Mouse (Mus musculus): ENCODE measurements around the gene Sox2.

The Sox2 gene

DNA sequence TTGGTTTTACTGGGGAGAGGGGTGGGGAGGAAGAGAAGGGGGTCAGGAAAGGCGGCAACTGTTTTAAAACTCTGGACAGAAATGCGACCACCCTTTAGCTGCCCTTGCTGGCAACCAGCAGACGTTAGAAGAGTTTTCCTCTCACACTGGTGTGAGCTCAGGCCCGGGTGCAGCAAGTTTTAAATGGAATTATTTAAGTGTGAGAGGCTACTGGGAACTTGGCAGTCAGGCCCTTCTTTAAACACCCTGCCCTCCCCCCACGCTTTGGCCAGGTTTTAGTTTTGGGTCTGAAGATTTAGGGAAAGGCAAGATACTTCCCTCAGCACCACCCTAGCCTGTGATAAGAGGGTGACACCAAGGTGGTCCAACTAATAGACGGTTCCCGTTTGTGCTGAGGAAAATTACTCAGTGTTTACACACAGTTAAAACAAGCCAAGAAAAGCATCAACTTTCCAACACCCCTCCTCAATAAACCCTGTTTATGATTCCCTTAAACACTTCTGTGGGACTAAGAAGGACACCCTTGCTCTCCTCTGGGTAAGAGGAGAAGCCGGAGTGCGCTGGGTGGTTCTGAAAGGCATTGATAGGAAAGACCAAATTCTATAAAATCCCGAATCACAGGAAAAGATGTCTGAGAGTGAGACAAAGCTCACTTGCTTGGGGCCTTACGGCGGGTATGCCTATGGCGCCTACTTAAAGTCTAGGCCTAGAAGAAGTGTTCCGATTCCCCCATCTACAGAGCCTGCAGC, 10.5 kb downstream of the Sox2 start:
- DNase-seq (ENCODE audit: low read depth, low spot score) = no peak

DNA sequence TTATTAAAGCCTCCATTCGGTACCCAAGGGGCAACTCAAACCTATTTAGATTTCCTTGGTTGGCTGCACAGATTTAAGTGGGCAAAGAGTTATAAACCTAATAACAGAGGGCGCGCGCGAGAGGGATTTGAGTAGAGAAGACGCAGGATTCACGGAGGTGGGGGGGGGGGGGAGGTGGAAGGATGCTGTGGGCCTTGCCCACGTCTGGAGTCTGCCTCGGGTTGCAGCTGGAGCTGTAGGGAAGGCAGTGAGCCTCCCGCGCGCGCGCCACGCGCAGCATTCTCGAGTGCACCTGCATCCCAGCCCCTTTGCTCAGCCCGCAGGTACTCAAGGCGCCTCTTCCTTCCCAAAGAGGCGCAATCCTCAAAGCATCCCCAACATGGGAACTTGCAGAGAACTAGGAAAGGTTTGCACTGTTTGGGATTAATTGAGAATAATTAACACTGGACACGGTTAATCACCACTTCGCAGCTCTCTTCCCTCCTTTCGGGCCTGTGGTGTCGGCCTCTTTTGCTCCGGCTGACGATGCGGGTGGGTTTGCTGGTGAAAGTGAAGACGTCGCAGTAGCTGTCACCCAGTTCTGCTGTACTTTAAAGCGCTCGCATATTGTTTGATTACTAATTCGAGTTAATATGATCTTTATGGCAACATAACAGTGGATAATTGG, 11.3 kb downstream of the Sox2 start:
- DNase-seq (ENCODE audit: low read depth, low spot score) = no peak

GRCm38 (mm10) chr3:34662008-34662711, 12.0 kb downstream of the Sox2 start:
- DNase-seq (ENCODE audit: low read depth, low spot score) = no peak

- no peak for DNase-seq (ENCODE audit: low read depth, low spot score)
These were observed 12.8 kb downstream of the Sox2 start for GRCm38 (mm10) chr3:34662712-34663655.

DNA sequence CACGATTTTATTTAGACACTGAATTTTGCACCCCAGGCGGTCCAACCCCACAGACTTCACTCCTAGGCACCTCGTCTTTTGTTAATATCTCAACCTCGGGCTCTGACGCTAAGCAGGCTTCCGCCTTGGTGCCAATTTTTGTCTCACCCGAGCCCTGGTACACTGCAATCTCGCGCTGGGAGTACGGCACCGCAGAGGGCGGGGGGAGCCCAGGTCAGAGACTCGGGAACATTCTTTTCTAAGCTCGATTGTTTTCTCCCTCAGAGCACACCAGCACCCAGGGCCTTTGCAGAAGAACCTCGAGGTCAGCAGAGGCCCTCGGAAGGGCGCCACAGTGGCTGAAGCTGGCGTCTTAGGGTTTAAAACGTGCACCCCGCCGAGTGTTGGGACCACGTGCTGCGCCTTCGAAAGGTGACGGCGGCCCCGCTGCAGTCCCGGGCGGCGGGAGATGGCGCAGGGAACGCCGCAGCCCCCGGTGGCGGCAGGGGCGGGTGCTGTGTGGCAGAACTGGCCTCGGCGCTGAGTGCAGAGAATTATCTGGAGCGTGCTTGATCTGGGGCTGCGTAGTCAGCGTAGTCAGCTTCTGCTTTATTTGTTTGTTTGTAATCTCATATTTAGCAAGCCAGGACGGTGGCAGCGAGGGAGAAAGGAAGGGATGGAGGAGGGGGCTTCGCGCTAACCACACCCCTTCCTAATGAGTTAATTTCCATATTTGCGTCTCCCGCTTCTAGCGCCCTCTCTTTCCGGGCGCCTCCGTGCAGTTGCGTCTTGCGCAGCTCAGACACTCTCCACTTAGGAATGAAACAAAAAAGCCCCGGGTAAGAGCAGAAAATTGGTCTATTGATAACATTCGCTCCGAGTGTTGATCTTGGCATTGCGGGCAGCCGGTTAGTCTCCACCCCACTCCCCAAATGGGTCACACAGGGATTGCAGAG, 13.8 kb downstream of the Sox2 start:
- no peak for DNase-seq (ENCODE audit: low read depth, low spot score)

DNA sequence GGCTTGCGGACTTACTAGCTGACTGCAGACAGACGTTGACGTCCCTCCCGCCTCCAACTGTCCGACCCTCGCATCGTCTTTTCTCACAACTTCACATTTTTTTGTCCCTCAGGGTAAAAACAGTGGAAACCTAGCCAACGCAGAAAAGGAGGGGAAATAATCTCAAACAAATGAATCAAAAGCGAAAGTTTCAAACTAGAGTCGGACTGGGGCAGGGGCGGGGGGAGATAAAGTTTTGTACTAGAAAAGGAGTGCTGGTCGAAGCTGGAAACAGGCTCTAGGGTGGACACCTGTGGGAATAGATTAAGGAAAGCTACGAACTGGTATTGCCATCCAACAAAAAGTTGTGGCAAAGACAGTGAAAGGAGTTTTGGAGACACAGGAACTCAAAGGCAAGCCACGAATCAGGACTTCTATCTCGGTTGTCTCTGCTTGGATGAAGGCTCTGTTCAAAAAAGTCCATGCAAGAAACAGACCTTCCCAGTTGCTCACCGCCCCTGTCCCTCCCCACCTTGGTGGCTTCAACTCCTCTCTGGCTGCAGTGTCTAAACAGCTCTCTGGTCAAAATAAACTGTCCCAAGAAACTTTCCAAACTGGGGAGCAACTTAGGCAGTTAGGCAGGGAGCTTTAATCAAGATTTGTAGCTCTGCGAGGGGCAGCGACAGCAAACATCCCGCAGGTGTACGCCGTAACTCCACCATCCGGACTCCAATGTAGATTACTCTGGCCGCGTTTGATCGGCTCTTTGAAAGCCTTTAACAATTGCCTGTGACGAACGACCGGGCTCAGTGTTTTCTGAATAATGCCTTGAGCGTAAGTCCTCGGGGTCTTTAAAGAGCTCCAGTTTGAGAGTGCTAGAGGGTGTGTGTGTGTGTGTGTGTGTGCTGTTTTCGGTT, 14.7 kb downstream of the Sox2 start:
- DNase-seq (ENCODE audit: low read depth, low spot score) = no peak

DNA sequence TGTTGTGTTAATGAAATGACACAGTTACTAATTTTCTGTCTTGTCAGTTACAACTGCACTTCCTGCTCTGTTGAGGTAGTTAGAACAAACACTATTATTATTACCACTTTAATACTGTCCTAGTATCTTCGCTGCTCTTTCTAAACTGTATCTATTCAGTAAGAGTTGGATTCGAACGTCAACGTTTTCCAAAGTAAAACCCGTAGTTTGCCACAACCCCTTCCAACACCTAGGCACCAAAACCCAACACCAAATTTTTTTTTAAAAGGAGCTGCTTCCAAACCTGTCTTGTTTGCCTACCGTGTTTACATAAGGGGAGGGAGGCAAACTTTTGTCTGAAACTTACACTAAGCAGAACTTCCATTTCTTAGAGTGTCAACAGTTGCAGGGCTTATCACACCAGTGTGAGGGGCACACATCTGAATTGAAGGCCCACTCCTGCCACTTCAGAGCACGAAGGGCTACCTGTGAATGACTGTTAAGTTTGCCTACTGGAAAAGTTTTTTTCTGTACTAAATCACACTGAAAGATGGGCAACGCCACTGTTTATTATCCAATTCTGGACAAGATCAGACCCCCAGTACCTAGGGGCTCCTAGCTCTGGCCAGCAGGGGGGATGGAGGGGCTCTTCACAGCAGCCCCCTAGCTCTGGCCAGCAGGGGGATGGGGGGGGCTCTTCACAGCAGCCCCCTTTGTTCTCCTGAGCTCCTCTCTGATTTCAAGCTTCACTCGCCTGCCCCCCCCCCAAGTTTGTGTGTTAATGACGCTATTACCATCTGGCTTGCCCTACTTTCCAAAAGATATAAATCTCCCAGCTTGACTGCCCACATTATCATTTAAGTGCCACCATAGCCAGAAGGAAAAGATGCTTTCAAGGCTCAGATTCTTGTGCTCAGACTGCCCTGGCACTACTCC, 15.8 kb downstream of the Sox2 start:
- no peak for DNase-seq (ENCODE audit: low read depth, low spot score)

GRCm38 (mm10) chr3:34667180-34667579, 17.0 kb downstream of the Sox2 start:
- no peak for DNase-seq (ENCODE audit: low read depth, low spot score)

- DNase-seq (ENCODE audit: low read depth, low spot score) = no peak
These were observed 17.9 kb downstream of the Sox2 start for GRCm38 (mm10) chr3:34667881-34668817.

DNA sequence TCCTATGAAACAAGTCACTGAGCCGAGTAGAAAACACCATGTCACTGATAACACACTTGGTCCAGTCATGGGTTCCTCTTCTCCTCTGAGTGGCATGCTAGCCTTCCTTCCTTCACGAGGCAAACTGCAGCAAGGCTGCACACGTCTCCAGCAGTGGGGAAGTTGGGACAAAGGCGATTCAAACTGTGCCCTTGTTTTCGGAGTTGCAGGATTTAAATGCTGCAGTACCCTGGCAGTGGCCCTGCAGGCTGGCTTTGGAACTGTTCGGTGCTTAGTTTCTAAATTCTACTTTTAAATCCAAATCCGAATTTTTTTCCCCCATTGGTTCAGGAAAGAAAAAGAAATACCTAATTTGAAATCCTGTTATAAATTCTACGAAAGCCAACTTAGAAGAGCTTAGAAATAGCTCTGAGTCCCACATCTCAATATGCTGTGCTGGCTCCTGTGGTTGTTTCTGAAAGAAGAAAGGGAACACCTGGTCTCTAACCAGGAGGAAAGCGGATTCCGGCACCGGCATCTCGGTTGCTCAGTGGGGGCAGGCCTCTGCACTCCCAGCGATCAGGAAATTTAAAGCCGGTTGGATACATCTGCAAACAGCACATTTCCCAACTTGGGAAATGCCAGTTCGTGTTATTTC, 20.9 kb downstream of the Sox2 start:
- no peak for DNase-seq (ENCODE audit: low read depth, low spot score)

GRCm38 (mm10) chr3:34678840-34679239, 28.6 kb downstream of the Sox2 start:
- no peak for DNase-seq (ENCODE audit: low read depth, low spot score)

GRCm38 (mm10) chr3:34679439-34679838, 29.2 kb downstream of the Sox2 start:
- no peak for DNase-seq (ENCODE audit: low read depth, low spot score)

DNA sequence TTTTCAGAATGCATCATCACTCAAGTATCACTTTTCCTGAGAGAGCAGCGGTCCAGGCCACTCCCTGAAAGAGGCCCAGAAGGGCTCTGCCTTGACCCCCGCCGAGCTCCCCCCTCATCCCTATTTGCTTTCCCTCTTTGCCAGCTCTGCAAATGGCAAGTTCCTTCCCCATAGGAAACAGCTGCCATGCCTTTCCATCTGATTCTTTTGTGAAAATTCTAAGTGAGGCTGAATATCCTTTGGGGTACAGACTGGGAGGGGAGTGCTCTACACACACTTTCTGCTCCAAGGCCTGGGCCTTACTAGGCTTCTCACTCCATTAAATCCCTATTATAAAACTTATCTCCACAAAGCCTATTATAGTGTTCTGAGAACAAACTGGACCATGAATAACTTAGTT, 29.7 kb downstream of the Sox2 start:
- DNase-seq (ENCODE audit: low read depth, low spot score) = no peak

- DNase-seq (ENCODE audit: low read depth, low spot score) = no peak
These were observed 37.9 kb downstream of the Sox2 start for GRCm38 (mm10) chr3:34688072-34688471.

GRCm38 (mm10) chr3:34691703-34692393, 41.6 kb downstream of the Sox2 start:
- DNase-seq (ENCODE audit: low read depth, low spot score) = no peak

GRCm38 (mm10) chr3:34692394-34692745, 42.2 kb downstream of the Sox2 start:
- DNase-seq (ENCODE audit: low read depth, low spot score) = no peak
